Comparison of ENCODE assay signal across 8 mouse cellular contexts in the genomic region with DNA sequence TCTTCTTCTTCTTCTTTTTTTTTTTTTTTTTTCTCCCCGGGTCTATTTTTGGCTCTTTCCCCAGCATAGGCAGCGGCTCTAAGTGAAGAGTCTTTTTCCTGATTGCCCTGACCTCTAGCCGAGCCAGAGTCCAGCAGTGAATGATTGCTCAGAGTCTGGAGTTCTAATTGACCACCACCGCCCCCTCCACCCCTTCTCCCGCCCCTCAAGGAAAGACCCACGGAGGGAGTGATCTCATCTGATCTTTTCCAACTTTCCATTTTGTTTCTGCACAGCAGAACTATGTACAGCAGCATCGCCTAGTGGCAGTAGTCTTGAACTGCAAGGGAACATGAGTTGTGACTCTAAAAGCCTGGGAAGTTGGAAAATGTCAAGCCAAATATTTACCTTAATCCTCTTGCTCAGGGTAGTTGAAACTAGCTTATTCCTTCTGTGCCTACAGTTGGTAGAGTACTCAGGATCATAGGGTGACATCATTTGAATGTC.
A peak's percentile ranks its signal among the peaks of the same experiment; 100 is the strongest.
DNase-seq lines count a peak whose midpoint lies in the region; ATAC-seq and TF ChIP-seq lines count a peak whose summit lies in the region.

No protein-coding gene starts in this region.

- H3K4me2 ChIP-seq in heart, embryonic 13.5 days, result peak overlapping the region; percentile 67
- peak overlapping the region; percentile 49 for H3K4me2 ChIP-seq in kidney, postnatal 0 days (ENCODE audit: low read length)
- H3K4me2 ChIP-seq in neural tube, embryonic 11.5 days (ENCODE audit: low read depth), result peak overlapping the region; percentile 26; the same call in 1 of the 2 replicates

- TF ChIP-seq CTCF in ES-Bruce4 (IDR thresholded peaks at IDR 0.05; ENCODE audit: low read depth, low read length), result peak; percentile 45
- TF ChIP-seq CTCF in embryonic fibroblast, embryonic 13.5 days (IDR thresholded peaks at IDR 0.05; ENCODE audit: borderline replicate concordance, insufficient read depth, low read length), result 0 out of 2 replicates have a peak, but pooled peaks have one; percentile 27
- peak; percentile 86 for TF ChIP-seq CTCF in kidney, postnatal 0 days (IDR thresholded peaks at IDR 0.05; ENCODE audit: low read depth)

- H3K36me3 ChIP-seq in ES-Bruce4 (ENCODE audit: control insufficient read depth, insufficient read depth, low read length, poor library complexity, severe bottlenecking), result no peaks in the 10 kb centered on the region
- no peaks in the 10 kb centered on the region for H3K36me3 ChIP-seq in heart, embryonic 13.5 days
- no peaks in the 10 kb centered on the region for H3K36me3 ChIP-seq in kidney, postnatal 0 days (ENCODE audit: insufficient read depth, low read length)
- H3K36me3 ChIP-seq in neural tube, embryonic 11.5 days (ENCODE audit: control insufficient read depth, insufficient read depth, low read length), result no peaks in the 10 kb centered on the region

- no peaks in the 10 kb centered on the region for H3K4me1 ChIP-seq in ES-Bruce4 (ENCODE audit: control insufficient read depth, insufficient read depth, low read length)
- no peaks in the 10 kb centered on the region for H3K4me1 ChIP-seq in embryonic fibroblast, embryonic 13.5 days (ENCODE audit: control insufficient read depth, insufficient read depth, low read length)
- peaks cover 6% of the 10 kb centered on the region for H3K4me1 ChIP-seq in heart, embryonic 13.5 days
- no peaks in the 10 kb centered on the region for H3K4me1 ChIP-seq in kidney, postnatal 0 days (replicated peaks; ENCODE audit: insufficient read depth, low read length)
- no peaks in the 10 kb centered on the region for H3K4me1 ChIP-seq in neural tube, embryonic 11.5 days (ENCODE audit: control insufficient read depth, insufficient read depth, low read length)

- H3K4me3 ChIP-seq in ES-Bruce4 (ENCODE audit: low read depth, low read length), result no peak overlapping the region
- H3K4me3 ChIP-seq in embryonic fibroblast, embryonic 13.5 days (ENCODE audit: insufficient read depth, low read length), result peak overlapping the region; percentile 33; the same call in 1 of the 2 replicates
- H3K4me3 ChIP-seq in heart, embryonic 13.5 days, result peak overlapping the region; percentile 50
- H3K4me3 ChIP-seq in kidney, postnatal 0 days (replicated peaks; ENCODE audit: low read depth, low read length), result 0 out of 2 replicates have a peak overlapping the region, but pooled peaks have one; percentile 16
- H3K4me3 ChIP-seq in neural tube, embryonic 11.5 days (ENCODE audit: low read depth, low read length), result no peak overlapping the region

- DNase-seq in brain, adult 2 months (ENCODE audit: low read depth, low spot score), result peak; percentile 94
- DNase-seq in kidney, postnatal 0 days (ENCODE audit: low spot score), result peak; percentile 86
- DNase-seq in liver, result peak; percentile 56
- peak; percentile 76 for DNase-seq in neural tube, embryonic 11.5 days (ENCODE audit: low spot score)
- DNase-seq in thymus, postnatal 36 days, result peak; percentile 13 to 14

- no peak overlapping the region for H3K27ac ChIP-seq in ES-Bruce4 (ENCODE audit: insufficient read depth, low read length)
- H3K27ac ChIP-seq in embryonic fibroblast, embryonic 13.5 days (ENCODE audit: insufficient read depth, low read length), result no peak overlapping the region
- H3K27ac ChIP-seq in heart, embryonic 13.5 days (replicated peaks), result peak overlapping the region; percentile 34; the same call in 1 of the 2 replicates
- H3K27ac ChIP-seq in kidney, postnatal 0 days, result no peak overlapping the region
- H3K27ac ChIP-seq in neural tube, embryonic 11.5 days (ENCODE audit: low read depth, low read length), result no peak overlapping the region

- 4% methylated on average over 7 of the region's 7 CpGs for WGBS in heart, embryonic 13.5 days
- WGBS in kidney, postnatal 0 days, result 4% methylated on average over 7 of the region's 7 CpGs
- 10% methylated on average over 7 of the region's 7 CpGs for WGBS in neural tube, embryonic 11.5 days

- H3K9me3 ChIP-seq in ES-Bruce4 (replicated peaks; ENCODE audit: control insufficient read depth, insufficient read depth, low read length, poor library complexity, severe bottlenecking), result no peaks in the 10 kb centered on the region
- H3K9me3 ChIP-seq in heart, embryonic 13.5 days, result no peaks in the 10 kb centered on the region
- H3K9me3 ChIP-seq in kidney, postnatal 0 days (replicated peaks; ENCODE audit: low read length), result no peaks in the 10 kb centered on the region
- H3K9me3 ChIP-seq in neural tube, embryonic 11.5 days (ENCODE audit: control insufficient read depth, low read length), result no peaks in the 10 kb centered on the region

- no peak for TF ChIP-seq EP300 in ES-Bruce4 (IDR thresholded peaks at IDR 0.05; ENCODE audit: insufficient read depth, low read depth, low read length)

- TF ChIP-seq POLR2A in ES-Bruce4 (IDR thresholded peaks at IDR 0.05; ENCODE audit: insufficient read depth, low read length), result no peak
- TF ChIP-seq POLR2A in embryonic fibroblast, embryonic 13.5 days (IDR thresholded peaks at IDR 0.05; ENCODE audit: low read depth, low read length), result no peak

- ATAC-seq in heart, embryonic 13.5 days (ENCODE audit: extremely low read depth, insufficient number of reproducible peaks, low FRiP score, low TSS enrichment), result no peak
- ATAC-seq in kidney, postnatal 0 days (replicated peaks; ENCODE audit: low FRiP score, low read depth), result 0 out of 2 replicates have a peak, but pooled peaks have one; percentile 40
- no peak for ATAC-seq in neural tube, embryonic 11.5 days (ENCODE audit: insufficient read depth, low FRiP score, low TSS enrichment)

- no peak overlapping the region for H3K9ac ChIP-seq in ES-Bruce4 (ENCODE audit: low read depth, poor library complexity, severe bottlenecking)
- peak overlapping the region; percentile 75 for H3K9ac ChIP-seq in heart, embryonic 13.5 days
- H3K9ac ChIP-seq in kidney, postnatal 0 days (ENCODE audit: low read depth, low read length), result no peak overlapping the region
- no peak overlapping the region for H3K9ac ChIP-seq in neural tube, embryonic 11.5 days (ENCODE audit: low read length)

- H3K27me3 ChIP-seq in ES-Bruce4 (ENCODE audit: control insufficient read depth, insufficient read depth, low read length, poor library complexity, severe bottlenecking), result no peaks in the 10 kb centered on the region
- no peaks in the 10 kb centered on the region for H3K27me3 ChIP-seq in heart, embryonic 13.5 days (replicated peaks)
- no peaks in the 10 kb centered on the region for H3K27me3 ChIP-seq in kidney, postnatal 0 days (ENCODE audit: insufficient read depth, low read length)
- H3K27me3 ChIP-seq in neural tube, embryonic 11.5 days (ENCODE audit: control insufficient read depth, insufficient read depth, low read length), result no peaks in the 10 kb centered on the region

Comparison
In these comparisons a context has a peak if more than half of its experiments do, and no peak if none do; other contexts are left out.
1. H3K4me3 ChIP-seq: peak in embryonic fibroblast, embryonic 13.5 days (single experiment), heart, embryonic 13.5 days (single experiment) and kidney, postnatal 0 days (single experiment); none in ES-Bruce4 (single experiment) and neural tube, embryonic 11.5 days (single experiment).
2. CTCF ChIP-seq: peak in every context shown above with its lines; median percentile 86 in kidney, postnatal 0 days; 45 in ES-Bruce4; 27 in embryonic fibroblast, embryonic 13.5 days.
3. DNase-seq: peak in every context shown above with its lines; median percentile 94 in brain, adult 2 months; 86 in kidney, postnatal 0 days; 76 in neural tube, embryonic 11.5 days; 56 in liver; 14 in thymus, postnatal 36 days.
4. Peak in every context shown above with its lines, with median percentiles within 50 percentile points of each other: H3K4me2 ChIP-seq.